Mouse (Mus musculus) liver, postnatal 0 days (tissue): ENCODE results near the gene Dmc1.

Source experiments
- CTCF ChIP-seq: sonication (generic); IDR thresholded peaks from 2 replicates; pipeline ENCODE4 v1.5.1; 2016; ENCODE audit warnings: antibody characterized with exemption, low read depth
- EP300 ChIP-seq: IDR thresholded peaks from 2 replicates; pipeline ENCODE4 v1.6.1; 2016; ENCODE audit warnings: antibody characterized with exemption, low read depth, mild to moderate bottlenecking

GRCm38 (mm10) chr15:79609226-79609625 lies 4.3 kb upstream of the Dmc1 start:
- TF ChIP-seq CTCF, result no peak
- no peak for TF ChIP-seq EP300
